Comparison of ENCODE assay signal across 8 mouse cellular contexts in genomic region chr8:83260418-83261215, GRCm38 (mm10). TPM values are rescaled to one million over a fixed set of nuclear protein-coding genes. Genes with fewer than 3 reads are reported as not detected.
A peak's percentile ranks its signal among the peaks of the same experiment; 100 is the strongest.
DNase-seq lines count a peak whose midpoint lies in the region; ATAC-seq lines count a peak whose summit lies in the region.

No protein-coding gene starts in this region.

- peak; percentile 82 for ATAC-seq in forebrain, embryonic 11.5 days (replicated peaks; ENCODE audit: low FRiP score)
- peak; percentile 88 for ATAC-seq in hindbrain, embryonic 13.5 days (ENCODE audit: low FRiP score)
- no peak for ATAC-seq in inflammation-experienced regulatory T-cells, adult 6 months

- WGBS in forebrain, embryonic 11.5 days: 70% methylated on average over 16 of the region's 16 CpGs
- 75% methylated on average over 16 of the region's 16 CpGs for WGBS in hindbrain, embryonic 13.5 days

- no peak overlapping the region for H3K4me2 ChIP-seq in forebrain, embryonic 11.5 days (ENCODE audit: low read depth, low read length, severe bottlenecking)
- no peak overlapping the region for H3K4me2 ChIP-seq in hindbrain, embryonic 13.5 days

- no peaks in the 10 kb centered on the region for H3K27me3 ChIP-seq in forebrain, embryonic 11.5 days (ENCODE audit: control insufficient read depth, insufficient read depth, low read length)
- no peaks in the 10 kb centered on the region for H3K27me3 ChIP-seq in hindbrain, embryonic 13.5 days

- DNase-seq in R1 (ENCODE audit: low read depth, low spot score): peak; percentile 88
- peak; percentile 62 for DNase-seq in c-Kit-positive CD71-positive TER-119-positive erythroid progenitor cells, embryonic 14.5 days (ENCODE audit: low spot score)
- peak; percentile 76 for DNase-seq in forebrain, embryonic 11.5 days (ENCODE audit: low spot score)
- peak; percentile 39 to 61 for DNase-seq in layer of hippocampus, postnatal 14 days (ENCODE audit: low spot score in 2 of 2)
- peak; percentile 75 for DNase-seq in lung, postnatal 14 days
- DNase-seq in retina, postnatal 1 day: peak; percentile 78

- no peaks in the 10 kb centered on the region for H3K4me1 ChIP-seq in forebrain, embryonic 11.5 days (replicated peaks; ENCODE audit: control insufficient read depth, insufficient read depth, low read length)
- no peaks in the 10 kb centered on the region for H3K4me1 ChIP-seq in hindbrain, embryonic 13.5 days (replicated peaks)

- no peaks in the 10 kb centered on the region for H3K9me3 ChIP-seq in forebrain, embryonic 11.5 days (ENCODE audit: control insufficient read depth, low read length)
- no peaks in the 10 kb centered on the region for H3K9me3 ChIP-seq in hindbrain, embryonic 13.5 days

- H3K36me3 ChIP-seq in forebrain, embryonic 11.5 days (ENCODE audit: control insufficient read depth, insufficient read depth, low read length): no peaks in the 10 kb centered on the region; the same call in 1 of the 2 replicates
- H3K36me3 ChIP-seq in hindbrain, embryonic 13.5 days: peaks cover 74% of the 10 kb centered on the region

- no peak overlapping the region for H3K4me3 ChIP-seq in forebrain, embryonic 11.5 days (ENCODE audit: low read depth, low read length)
- H3K4me3 ChIP-seq in hindbrain, embryonic 13.5 days: no peak overlapping the region

- no peak overlapping the region for H3K9ac ChIP-seq in forebrain, embryonic 11.5 days (ENCODE audit: low read length)
- no peak overlapping the region for H3K9ac ChIP-seq in hindbrain, embryonic 13.5 days

- H3K27ac ChIP-seq in forebrain, embryonic 11.5 days (ENCODE audit: low read depth, low read length): no peak overlapping the region
- H3K27ac ChIP-seq in hindbrain, embryonic 13.5 days: no peak overlapping the region

RNA-seq across cellular contexts. Expression of gene Ucp1, which starts 29.5 kb away (rescaled TPM):
- not detected in 2 replicates for polyA plus RNA-seq in forebrain, embryonic 11.5 days (2014; fragmentation: Nextera tagmentation; extraction: Ambion mirVana)
- polyA plus RNA-seq in hindbrain, embryonic 13.5 days (2015; fragmentation: Nextera tagmentation; extraction: Ambion mirVana): 0.12 and 0.30 TPM in 2 replicates
- total RNA-seq in layer of hippocampus, postnatal 14 days (2021): under 1 TPM in 1 of 2 experiments, not detected in 1; 0.21 TPM
- polyA plus RNA-seq in inflammation-experienced regulatory T-cells, adult 6 months (2017; shearing (Covaris generic)): not detected
